Mouse (Mus musculus): ENCODE measurements around the gene Rsph10b. TPM values are rescaled to one million over a fixed set of nuclear protein-coding genes. Genes with fewer than 3 reads are reported as not detected.

The Rsph10b gene
- total RNA-seq, 2 experiments from 2014 or later: 0.93 to 1.3 TPM

- DNase-seq (ENCODE audit: low spot score): no peak
Measured at GRCm38 (mm10) chr5:143933875-143934274, 1.0 kb downstream of the Rsph10b start.

DNA sequence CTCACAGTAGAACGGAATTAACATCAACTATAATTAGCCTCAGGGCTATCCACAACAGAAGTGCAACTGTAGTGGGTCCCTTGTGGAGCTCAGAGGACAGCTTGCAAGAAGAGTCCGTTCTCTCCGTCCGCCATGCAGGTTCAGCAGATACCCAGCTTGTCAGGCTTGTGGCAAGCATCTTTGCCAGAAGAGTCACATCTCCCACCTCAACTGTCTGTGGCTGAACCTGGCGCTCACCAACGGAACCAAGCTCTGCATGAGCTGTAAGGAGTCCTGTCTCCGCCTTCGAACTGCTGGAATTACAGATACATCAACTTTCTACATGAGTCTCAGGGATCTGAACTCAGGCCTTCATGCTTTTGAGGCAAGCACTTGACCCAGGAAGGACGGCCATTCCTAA lies 3.3 kb downstream of the Rsph10b start:
- DNase-seq (ENCODE audit: low spot score): no peak

GRCm38 (mm10) chr5:143941588-143941987 lies 8.8 kb downstream of the Rsph10b start:
- DNase-seq (ENCODE audit: low spot score): no peak

- no peak for DNase-seq (ENCODE audit: low spot score)
Measured at GRCm38 (mm10) chr5:143943231-143944125, 10.6 kb downstream of the Rsph10b start.

DNA sequence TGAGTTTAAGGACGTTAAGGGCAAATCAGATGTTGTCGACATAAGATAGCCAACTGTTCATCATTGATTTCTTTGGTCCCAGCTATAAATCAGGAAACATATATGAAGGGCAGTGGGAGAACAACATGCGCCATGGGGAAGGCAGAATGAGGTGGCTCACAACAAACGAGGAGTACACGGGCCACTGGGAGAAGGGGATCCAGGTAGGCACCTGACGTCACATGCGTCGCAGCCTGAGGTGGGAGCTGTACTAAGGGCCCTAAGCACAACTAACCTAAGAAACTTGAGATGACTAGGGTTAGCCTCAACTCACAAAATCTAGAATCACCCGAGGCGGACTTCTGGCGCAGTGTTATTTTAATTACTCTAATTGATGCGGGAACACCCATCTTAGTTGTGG lies 15.5 kb downstream of the Rsph10b start:
- no peak for DNase-seq (ENCODE audit: low spot score)

DNA sequence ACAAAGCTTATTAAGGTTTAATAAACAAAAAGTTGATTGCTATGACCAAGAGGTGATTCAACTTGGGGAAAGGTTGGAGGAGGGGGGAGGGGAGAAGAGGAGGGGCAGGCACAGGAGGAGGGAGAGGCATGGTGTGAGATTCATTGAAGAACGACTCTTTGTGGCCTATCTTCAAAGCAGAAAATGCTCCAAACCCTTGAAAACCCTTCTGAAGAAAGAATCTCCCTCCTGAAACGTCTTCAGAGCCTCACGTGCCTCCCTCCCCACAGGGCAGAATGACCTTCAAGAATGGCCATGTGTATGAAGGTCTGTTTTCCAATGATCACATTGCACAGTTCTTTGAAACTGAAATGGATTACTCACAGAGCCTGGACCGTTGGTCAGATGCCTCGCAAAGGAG lies 17.2 kb downstream of the Rsph10b start:
- no peak for DNase-seq (ENCODE audit: low spot score)

GRCm38 (mm10) chr5:143957101-143957500 lies 24.3 kb downstream of the Rsph10b start:
- DNase-seq (ENCODE audit: low spot score): no peak

GRCm38 (mm10) chr5:143959551-143959950 lies 26.7 kb downstream of the Rsph10b start:
- no peak for DNase-seq (ENCODE audit: low spot score)

DNA sequence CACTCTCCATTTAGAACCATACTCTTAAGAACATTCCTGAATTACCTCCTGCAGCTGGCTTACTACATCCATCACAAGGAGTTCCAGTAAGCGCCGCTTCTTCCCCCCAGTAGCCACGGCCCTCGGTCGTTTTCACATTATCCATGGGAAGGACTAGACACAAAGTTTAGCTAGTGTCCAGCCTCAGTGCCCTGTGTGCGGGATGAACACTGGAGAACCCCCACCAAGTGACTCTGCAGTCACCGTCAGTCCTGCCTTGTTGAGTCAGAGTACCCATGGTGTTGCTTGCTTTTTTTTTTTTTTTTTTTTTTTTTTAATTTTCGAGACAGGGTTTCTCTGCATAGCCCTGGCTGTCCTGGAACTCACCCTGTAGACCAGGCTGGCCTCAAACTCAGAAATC lies 28.3 kb downstream of the Rsph10b start:
- no peak for DNase-seq (ENCODE audit: low spot score)

DNA sequence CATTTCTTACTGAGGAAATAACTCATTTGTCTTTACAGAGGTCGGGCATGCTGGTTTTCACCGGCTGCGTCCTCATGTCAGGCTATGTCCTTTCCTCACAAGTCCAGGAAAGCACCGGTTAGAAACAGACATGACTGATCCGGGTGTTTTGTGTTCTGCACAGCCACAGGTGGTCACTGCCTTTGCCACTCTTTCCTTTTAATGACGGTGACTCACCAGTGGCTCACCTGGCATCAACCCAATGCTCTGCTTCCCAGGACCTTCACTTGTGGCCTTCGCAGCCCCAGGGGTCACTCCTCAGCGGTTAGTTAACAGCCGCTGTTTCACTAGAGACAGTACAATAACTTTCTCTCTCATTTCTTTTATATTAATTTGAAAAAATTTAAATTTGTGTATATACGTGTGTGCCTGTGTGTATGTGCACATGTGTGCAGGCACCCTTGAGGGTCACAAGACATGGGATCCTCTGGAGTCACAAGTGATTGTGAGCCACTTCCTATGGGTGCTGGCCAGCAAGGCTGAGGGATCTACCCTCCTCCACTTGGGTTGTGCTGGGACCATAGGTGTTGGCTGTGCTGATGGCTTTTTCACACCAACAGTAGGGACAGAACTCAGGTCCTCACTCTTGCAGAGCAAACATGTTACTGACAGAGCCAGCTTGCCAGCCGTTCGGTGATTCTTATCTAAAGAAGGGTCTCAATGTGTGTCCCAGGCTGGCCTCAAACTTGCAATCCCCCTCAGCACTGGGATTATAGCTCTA lies 32.9 kb downstream of the Rsph10b start:
- no peak for DNase-seq (ENCODE audit: low spot score)

DNA sequence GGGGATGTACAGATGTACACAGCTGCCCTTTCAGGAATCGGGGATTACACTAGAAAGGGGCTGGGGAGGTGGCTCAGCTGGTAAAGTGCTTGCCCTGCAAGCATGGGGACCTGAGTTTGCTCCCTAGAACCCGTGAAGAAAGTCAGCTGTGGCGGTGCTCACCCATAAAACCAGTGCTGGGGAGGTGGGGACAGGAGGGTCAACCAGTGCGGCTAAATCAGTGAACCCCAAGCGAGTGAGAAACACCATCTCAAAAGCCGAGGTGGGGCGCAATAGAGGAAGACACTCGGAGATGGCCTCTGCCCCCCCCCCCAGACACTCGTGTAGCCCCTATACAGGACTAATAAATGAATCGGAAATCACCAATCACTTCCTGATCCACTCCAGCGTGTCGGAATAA lies 33.8 kb downstream of the Rsph10b start:
- DNase-seq (ENCODE audit: low spot score): no peak

GRCm38 (mm10) chr5:143972628-143973027 lies 39.8 kb downstream of the Rsph10b start:
- DNase-seq (ENCODE audit: low spot score): no peak

GRCm38 (mm10) chr5:143974931-143975630 lies 42.2 kb downstream of the Rsph10b start:
- peak; percentile 59 for DNase-seq (ENCODE audit: low spot score)

- DNase-seq (ENCODE audit: low spot score): no peak
Measured at GRCm38 (mm10) chr5:143975631-143975933, 42.7 kb downstream of the Rsph10b start.

GRCm38 (mm10) chr5:143976232-143976631 lies 43.4 kb downstream of the Rsph10b start:
- no peak for DNase-seq (ENCODE audit: low spot score)

DNA sequence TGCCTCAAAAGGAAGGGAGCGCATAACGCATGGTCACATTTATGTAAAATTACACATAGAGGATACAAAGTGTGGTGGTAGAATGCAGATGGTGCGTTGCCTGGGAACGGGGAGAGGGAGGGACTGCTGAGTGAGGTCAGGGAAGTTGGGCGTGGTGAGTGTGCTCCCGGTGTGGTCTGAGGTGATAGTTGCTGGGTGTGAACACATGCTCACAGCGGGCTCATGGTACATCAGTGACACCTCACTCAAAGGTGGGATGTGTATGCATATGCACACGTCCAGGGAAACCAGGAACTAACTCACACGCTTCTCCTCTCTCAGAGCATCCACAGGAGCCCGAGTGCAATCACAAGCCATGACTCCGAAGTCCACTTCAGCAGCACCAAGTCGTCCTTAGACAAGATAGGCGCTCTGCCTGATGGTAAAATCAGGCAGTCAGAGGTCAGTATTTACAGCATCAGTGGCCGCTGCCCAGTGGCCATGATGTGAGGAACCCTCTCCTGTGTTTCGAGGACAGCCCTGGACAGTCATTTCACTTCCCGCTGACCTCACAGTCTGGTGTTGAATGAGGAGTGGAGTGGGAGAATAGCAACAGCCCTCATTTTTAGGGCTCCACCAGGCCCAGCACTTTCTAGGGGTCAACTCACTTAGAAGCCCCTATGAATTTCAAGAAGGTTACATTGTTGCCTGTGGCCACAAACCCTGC lies 44.0 kb downstream of the Rsph10b start:
- DNase-seq (ENCODE audit: low spot score): no peak

DNA sequence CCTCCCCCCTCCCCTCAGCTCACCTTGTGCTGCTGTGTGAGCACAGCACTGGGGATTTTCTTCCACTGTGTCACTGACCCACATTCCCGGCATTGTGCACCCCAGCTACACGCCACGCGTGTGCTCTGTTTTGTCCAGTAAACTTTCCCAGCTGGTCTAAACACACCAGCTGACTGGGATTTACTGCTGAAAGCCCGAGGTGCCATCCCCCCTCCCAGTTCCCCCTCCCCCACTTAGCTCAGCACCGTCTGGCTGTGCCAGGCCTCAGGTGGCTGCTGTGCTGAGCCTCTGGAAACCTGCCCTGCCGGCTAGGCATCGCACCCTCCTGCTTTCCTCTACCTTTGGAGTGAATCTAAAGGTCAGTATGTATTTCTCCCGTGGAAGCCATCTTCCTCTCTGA lies 48.0 kb downstream of the Rsph10b start:
- DNase-seq (ENCODE audit: low spot score): no peak

DNA sequence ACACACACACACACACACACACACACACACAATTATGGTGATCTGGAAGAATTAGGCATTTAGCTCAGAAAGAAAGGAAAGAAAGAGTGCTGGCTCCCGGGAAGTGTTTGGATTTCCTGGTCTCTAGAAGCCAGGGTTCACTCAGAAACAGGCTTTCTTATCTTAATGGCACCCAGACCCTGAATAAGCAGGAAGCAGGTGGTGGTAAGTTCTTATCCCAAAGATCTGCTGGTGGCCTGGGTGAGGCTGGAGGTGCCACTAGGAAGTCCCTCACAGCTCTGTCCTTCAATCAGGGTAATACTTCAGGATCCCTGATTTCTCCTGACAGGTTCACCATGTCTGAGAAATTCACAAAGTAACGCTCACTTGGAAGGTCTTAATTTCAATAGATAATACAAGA lies 49.5 kb downstream of the Rsph10b start:
- DNase-seq (ENCODE audit: low spot score): no peak

- DNase-seq (ENCODE audit: low spot score): no peak
Measured at GRCm38 (mm10) chr5:143985381-143985780, 52.5 kb downstream of the Rsph10b start.

DNA sequence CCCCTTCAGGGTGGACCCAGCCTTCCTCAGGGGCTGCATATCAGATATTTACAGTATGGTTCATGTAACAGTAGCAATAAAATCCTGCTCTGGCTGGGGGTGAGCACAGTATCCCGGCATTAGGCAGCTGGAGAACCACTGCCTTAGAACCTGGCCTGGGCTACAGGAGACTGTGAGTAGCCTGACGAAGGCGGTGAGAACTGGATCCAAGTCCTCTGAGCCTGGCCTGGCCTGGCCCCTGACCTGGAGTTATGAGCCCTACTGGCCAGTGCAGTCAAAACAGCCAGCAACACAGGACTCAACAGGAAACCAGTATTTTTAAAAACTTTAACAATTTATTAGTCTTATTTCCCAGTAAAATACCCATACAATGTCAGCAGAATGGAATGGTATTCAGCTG lies 54.8 kb downstream of the Rsph10b start:
- DNase-seq (ENCODE audit: low spot score): no peak

- no peak for DNase-seq (ENCODE audit: low spot score)
Measured at GRCm38 (mm10) chr5:143989046-143989445, 56.2 kb downstream of the Rsph10b start.

- no peak for DNase-seq (ENCODE audit: low spot score)
Measured at GRCm38 (mm10) chr5:143990086-143990485, 57.3 kb downstream of the Rsph10b start.
